Mouse (Mus musculus): Measurements from ENCODE around the gene Ttc39a. TPM values are rescaled to one million over a fixed set of nuclear protein-coding genes. Genes with fewer than 3 reads are reported as not detected.

Gene Ttc39a
- total and polyA plus RNA-seq, 3 experiments = 0.30 to 0.64 (median 0.32) TPM

GRCm38 (mm10) chr4:109445956-109446355 lies 39.5 kb downstream of the Ttc39a start:
- no peak for TF ChIP-seq CHD1 (IDR thresholded peaks at IDR 0.05; ENCODE audit: low read depth, low read length)
- no peak for TF ChIP-seq RCOR1 (conservative IDR thresholded peaks at IDR 0.05; ENCODE audit: low read depth, low read length)
- no peak for TF ChIP-seq JUND (conservative IDR thresholded peaks at IDR 0.05; ENCODE audit: low read depth, low read length)
- no peak for TF ChIP-seq ZNF384 (IDR thresholded peaks at IDR 0.05; ENCODE audit: low read depth, low read length)
- no peak for TF ChIP-seq POLR2A (IDR thresholded peaks at IDR 0.05; ENCODE audit: low read depth, low read length)
- TF ChIP-seq CHD2 (IDR thresholded peaks at IDR 0.05; ENCODE audit: low read length) = no peak
- no peak for TF ChIP-seq GABPA (IDR thresholded peaks at IDR 0.05; ENCODE audit: insufficient replicate concordance, low read depth, low read length)
- Histone ChIP-seq H3K27ac (ENCODE audit: insufficient read depth, low read depth) (no peak overlapping the region), H3K4me2 (ENCODE audit: insufficient read depth, low read depth, poor library complexity, severe bottlenecking) (no peak overlapping the region), H3K27me3 (replicated peaks) (no peaks in the 10 kb centered on the region), H3K79me2 (replicated peaks; ENCODE audit: control insufficient read depth, extremely low read depth, insufficient read depth, poor library complexity, severe bottlenecking) (no peaks in the 10 kb centered on the region), H3K4me3 (replicated peaks in 1 of 3; ENCODE audit: low read depth in 2 of 3, low read length in 2 of 3, poor library complexity in 1 of 3) (no peak overlapping the region), H3K4me1 (ENCODE audit: control insufficient read depth in 1 of 2, insufficient read depth in 2 of 2) (peaks cover 0 to 16% of the 10 kb centered on the region in 2 experiments; a peak in 2 of 4 replicates), H3K9me3 (replicated peaks; ENCODE audit: low read length) (no peaks in the 10 kb centered on the region), H3K9ac (ENCODE audit: insufficient read depth, low read depth) (no peak overlapping the region), H3K36me3 (replicated peaks in 1 of 2; ENCODE audit: control insufficient read depth in 1 of 2, insufficient read depth in 1 of 2, low read length in 1 of 2) (peaks cover 3 to 65% of the 10 kb centered on the region in 2 experiments)
- dilution Hi-C loops (cut with MboI; ENCODE audit: extremely low pct_ligation_motif_present, extremely low pct_unique_long_range_greater_than_20kb, low sequenced_read_pairs) = no loop called here
- DNase-seq (ENCODE audit: extremely low read depth) = no peak
- in situ Hi-C loops (cut with MboI; ENCODE audit: low pct_ligation_motif_present, low pct_unique_long_range_greater_than_20kb, low sequenced_read_pairs) = no loop called here

- no peak overlapping the region for H3K4me3 ChIP-seq (replicated peaks in 1 of 3; ENCODE audit: low read depth in 2 of 3, low read length in 2 of 3, poor library complexity in 1 of 3)
- H3K9me3 ChIP-seq (replicated peaks; ENCODE audit: low read length) = no peaks in the 10 kb centered on the region
- no peak overlapping the region for H3K9ac ChIP-seq (ENCODE audit: insufficient read depth, low read depth)
- no peak for TF ChIP-seq MAZ (IDR thresholded peaks at IDR 0.05; ENCODE audit: low read depth, low read length)
- no peak for TF ChIP-seq ZKSCAN1 (IDR thresholded peaks at IDR 0.05; ENCODE audit: borderline replicate concordance, low read depth, low read length)
- no peak for TF ChIP-seq ZNF384 (IDR thresholded peaks at IDR 0.05; ENCODE audit: low read depth, low read length)
- no peak for TF ChIP-seq NELFE (IDR thresholded peaks at IDR 0.05; ENCODE audit: low read depth, low read length)
- no peak for TF ChIP-seq MAFK (IDR thresholded peaks at IDR 0.05; ENCODE audit: insufficient replicate concordance, low read length)
- TF ChIP-seq HCFC1 (IDR thresholded peaks at IDR 0.05; ENCODE audit: low read depth, low read length) = no peak
- TF ChIP-seq ELF1 (IDR thresholded peaks at IDR 0.05; ENCODE audit: low read depth, low read length) = no peak
- no peak for TF ChIP-seq IRF4 (IDR thresholded peaks at IDR 0.05; ENCODE audit: low read depth, low read length)
- no peak for TF ChIP-seq RCOR1 (conservative IDR thresholded peaks at IDR 0.05; ENCODE audit: low read depth, low read length)
- TF ChIP-seq MEF2A (IDR thresholded peaks at IDR 0.05; ENCODE audit: borderline replicate concordance, low read depth, low read length) = no peak
- TF ChIP-seq MAX (IDR thresholded peaks at IDR 0.05; ENCODE audit: low read length) = no peak
- no peak for TF ChIP-seq EP300 (IDR thresholded peaks at IDR 0.05; ENCODE audit: low read length)
- no peak for TF ChIP-seq POLR2AphosphoS2 (IDR thresholded peaks at IDR 0.05; ENCODE audit: low read depth, low read length)
- TF ChIP-seq PAX5 (IDR thresholded peaks at IDR 0.05; ENCODE audit: low read length) = no peak
- TF ChIP-seq SMC3 (IDR thresholded peaks at IDR 0.05; ENCODE audit: low read depth, low read length) = no peak
- TF ChIP-seq NRF1 (IDR thresholded peaks at IDR 0.05; ENCODE audit: low read depth, low read length) = no peak
- TF ChIP-seq E2F4 (IDR thresholded peaks at IDR 0.05; ENCODE audit: insufficient replicate concordance, low read depth, low read length) = no peak
- no peak overlapping the region for H3K27ac ChIP-seq (ENCODE audit: insufficient read depth, low read depth)
- H3K4me1 ChIP-seq (ENCODE audit: control insufficient read depth in 1 of 2, insufficient read depth in 2 of 2) = peaks cover 0 to 16% of the 10 kb centered on the region in 2 experiments; a peak in 2 of 4 replicates
- no peak overlapping the region for H3K4me2 ChIP-seq (ENCODE audit: insufficient read depth, low read depth, poor library complexity, severe bottlenecking)
- peaks cover 5 to 59% of the 10 kb centered on the region in 2 experiments for H3K36me3 ChIP-seq (replicated peaks in 1 of 2; ENCODE audit: control insufficient read depth in 1 of 2, insufficient read depth in 1 of 2, low read length in 1 of 2)
- in situ Hi-C loops (cut with MboI; ENCODE audit: low pct_ligation_motif_present, low pct_unique_long_range_greater_than_20kb, low sequenced_read_pairs) = no loop called here
- DNase-seq (ENCODE audit: extremely low read depth) = no peak
- dilution Hi-C loops (cut with MboI; ENCODE audit: extremely low pct_ligation_motif_present, extremely low pct_unique_long_range_greater_than_20kb, low sequenced_read_pairs) = no loop called here
- no peaks in the 10 kb centered on the region for H3K27me3 ChIP-seq (replicated peaks)
- no peaks in the 10 kb centered on the region for H3K79me2 ChIP-seq (replicated peaks; ENCODE audit: control insufficient read depth, extremely low read depth, insufficient read depth, poor library complexity, severe bottlenecking)
These were observed 42.1 kb downstream of the Ttc39a start for GRCm38 (mm10) chr4:109448531-109448930.

Data from CH12.LX (cell line).